Mouse (Mus musculus) layer of hippocampus, adult 18-20 months (tissue): ENCODE data around the gene Iqgap2. TPM values are rescaled to one million over a fixed set of nuclear protein-coding genes. Genes with fewer than 3 reads are reported as not detected.

Experiments used
- DNase-seq, 2 experiments: peaks; one replicate each; pipeline ENCODE4 v3.0.0; 2022; ENCODE audit warnings: low spot score in 2 of 2
- total RNA-seq, 2 experiments: library from RNA; stranded (reverse); gene quantifications; 2 replicates each; pipeline ENCODE4 v1.2.3; 2021

Gene Iqgap2
- total RNA-seq, 2 experiments from 2014 or later, result 86.1 to 90.8 TPM

GRCm38 (mm10) chr13:95780038-95780437 is 111.7 kb downstream of the Iqgap2 start:
- DNase-seq, result no peak

- no peak for DNase-seq
Observed at GRCm38 (mm10) chr13:95779261-95779660, 112.5 kb downstream of the Iqgap2 start.

GRCm38 (mm10) chr13:95778761-95779161 is 113.0 kb downstream of the Iqgap2 start:
- peak in 1 of 2 experiments; percentile 78 for DNase-seq

- DNase-seq, result peak in 1 of 2 experiments; percentile 72
Observed at GRCm38 (mm10) chr13:95777651-95778391, 113.9 kb downstream of the Iqgap2 start.

GRCm38 (mm10) chr13:95777237-95777636 is 114.5 kb downstream of the Iqgap2 start:
- DNase-seq, result peak in 1 of 2 experiments; percentile 62

- peak; percentile 56 to 82 for DNase-seq
Observed at GRCm38 (mm10) chr13:95774966-95775696, 116.6 kb downstream of the Iqgap2 start.

- DNase-seq, result no peak
Observed at GRCm38 (mm10) chr13:95765017-95765416, 126.7 kb downstream of the Iqgap2 start.

GRCm38 (mm10) chr13:95763876-95764517 is 127.7 kb downstream of the Iqgap2 start:
- DNase-seq, result no peak

- DNase-seq, result no peak
Observed at GRCm38 (mm10) chr13:95759810-95760209, 131.9 kb downstream of the Iqgap2 start.

GRCm38 (mm10) chr13:95754285-95754684 is 137.4 kb downstream of the Iqgap2 start:
- DNase-seq, result no peak

GRCm38 (mm10) chr13:95752386-95752785 is 139.3 kb downstream of the Iqgap2 start:
- DNase-seq, result no peak

- DNase-seq, result no peak
Observed at GRCm38 (mm10) chr13:95747541-95747940, 144.2 kb downstream of the Iqgap2 start.

- DNase-seq, result no peak
Observed at GRCm38 (mm10) chr13:95747101-95747500, 144.6 kb downstream of the Iqgap2 start.

GRCm38 (mm10) chr13:95746509-95746908 is 145.2 kb downstream of the Iqgap2 start:
- DNase-seq, result peak in 1 of 2 experiments; percentile 45

- no peak for DNase-seq
Observed at GRCm38 (mm10) chr13:95745451-95745850, 146.3 kb downstream of the Iqgap2 start.

- DNase-seq, result no peak
Observed at GRCm38 (mm10) chr13:95742881-95743466, 148.7 kb downstream of the Iqgap2 start.

- DNase-seq, result no peak
Observed at GRCm38 (mm10) chr13:95741813-95742689, 149.7 kb downstream of the Iqgap2 start.

GRCm38 (mm10) chr13:95739651-95740050 is 152.1 kb downstream of the Iqgap2 start:
- peak; percentile 28 to 63 for DNase-seq

GRCm38 (mm10) chr13:95730491-95730890 is 161.2 kb downstream of the Iqgap2 start:
- DNase-seq, result no peak
